Mouse (Mus musculus) intestine, postnatal 0 days (tissue): ENCODE measurements around the gene Alox8. TPM values are rescaled to one million over a fixed set of nuclear protein-coding genes. Genes with fewer than 3 reads are reported as not detected.
A peak's percentile ranks its signal among the peaks of the same experiment; 100 is the strongest.

ENCODE experiments used
- ATAC-seq: fragments of 200-750 bp; cut with Nextera tagmentation; 2 replicates; pipeline ENCODE4 v1.8.0; 2017; ENCODE audit warnings: mild to moderate bottlenecking, moderate TSS enrichment, moderate library complexity
- H3K27ac ChIP-seq: fragments of 300-500 bp; sonication (generic); 2 replicates; pipeline ENCODE4 v1.5.1; 2014; ENCODE audit warnings: mild to moderate bottlenecking, low read depth, low read length, moderate library complexity
- H3K27me3 ChIP-seq: fragments of 300-500 bp; sonication (generic); replicated peaks from 2 replicates; pipeline ENCODE4 v1.6.1; 2014; ENCODE audit warnings: low read length, mixed read lengths; ENCODE audit not compliant: control insufficient read depth, insufficient read depth
- H3K36me3 ChIP-seq: fragments of 300-500 bp; sonication (generic); 2 replicates; pipeline ENCODE4 v1.6.1; 2014; ENCODE audit warnings: mild to moderate bottlenecking, moderate library complexity; ENCODE audit not compliant: control insufficient read depth, insufficient read depth
- H3K4me1 ChIP-seq: fragments of 300-500 bp; sonication (generic); replicated peaks from 2 replicates; pipeline ENCODE4 v1.6.1; 2014; ENCODE audit warnings: antibody characterized with exemption, low read length, mixed read lengths; ENCODE audit not compliant: control insufficient read depth, insufficient read depth
- H3K4me2 ChIP-seq: fragments of 300-500 bp; sonication (generic); replicated peaks from 2 replicates; pipeline ENCODE4 v1.6.1; 2014; ENCODE audit warnings: low read depth, mild to moderate bottlenecking, moderate library complexity
- H3K4me3 ChIP-seq: fragments of 300-500 bp; sonication (generic); 2 replicates; pipeline ENCODE4 v1.5.1; 2014; ENCODE audit warnings: low read depth, low read length
- H3K9ac ChIP-seq: fragments of 300-500 bp; sonication (generic); 2 replicates; pipeline ENCODE4 v1.6.1; 2014; ENCODE audit warnings: mild to moderate bottlenecking, low read depth, low read length
- H3K9me3 ChIP-seq: fragments of 300-500 bp; sonication (generic); 2 replicates; pipeline ENCODE4 v1.6.1; 2016; ENCODE audit warnings: mixed run types; ENCODE audit not compliant: control insufficient read depth
- CTCF ChIP-seq: sonication (generic); IDR thresholded peaks from 2 replicates; pipeline ENCODE4 v1.5.1; 2016; ENCODE audit warnings: low read depth, mild to moderate bottlenecking, control low read depth, antibody characterized with exemption, moderate library complexity
- WGBS: fragments of 180-500 bp; shearing (Covaris S2); extraction: QIAGEN DNeasy Blood & Tissue Kit; methylation state at CpG from one replicate; pipeline ENCODE4 v1.1.7; 2014; 5-methylcytosine and 5-hydroxymethylcytosine counted together
- polyA plus RNA-seq: library from polyadenylated mRNA; unstranded; fragments of >200 nt; fragmentation: Nextera tagmentation; extraction: Ambion mirVana; gene quantifications from 2 replicates; pipeline ENCODE4 v1.2.1, GENCODE M21; 2015

The Alox8 gene
- polyA plus RNA-seq, 1 experiment from 2014 or later: not detected

DNA sequence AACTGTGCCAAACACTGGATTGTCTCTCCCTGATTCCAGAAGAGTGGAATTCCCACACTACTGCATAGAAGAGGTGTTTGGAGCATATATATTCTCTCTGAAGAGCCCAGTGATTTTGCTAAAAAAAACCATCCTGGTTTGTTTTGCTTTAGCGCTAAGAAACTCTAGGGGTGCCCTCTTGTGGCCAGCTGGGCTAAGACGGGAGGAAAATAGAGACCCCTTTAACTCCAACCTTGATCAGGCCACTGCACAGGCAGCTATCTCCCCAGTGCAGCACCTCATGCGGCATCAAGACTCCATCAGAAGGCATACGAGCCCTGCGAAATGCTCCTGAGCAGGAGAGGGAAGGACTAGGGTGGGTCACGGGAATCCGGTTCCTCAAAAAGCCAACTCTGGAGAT, 47.2 kb downstream of the Alox8 start:
- TF ChIP-seq CTCF: peak; percentile 70
- Histone ChIP-seq H3K36me3 (no peaks in the 10 kb centered on the region), H3K9me3 (no peaks in the 10 kb centered on the region), H3K4me3 (peak overlapping the region; percentile 6; the same call in 1 of the 2 replicates), H3K27ac (no peak overlapping the region), H3K27me3 (0 out of 2 replicates have a peak, but pooled peaks cover 8% of the 10 kb centered on the region), H3K4me2 (peak overlapping the region; percentile 49), H3K9ac (no peak overlapping the region), H3K4me1 (no peaks in the 10 kb centered on the region)
- ATAC-seq: no peak
- 4% methylated on average over 7 of the region's 7 CpGs for WGBS

DNA sequence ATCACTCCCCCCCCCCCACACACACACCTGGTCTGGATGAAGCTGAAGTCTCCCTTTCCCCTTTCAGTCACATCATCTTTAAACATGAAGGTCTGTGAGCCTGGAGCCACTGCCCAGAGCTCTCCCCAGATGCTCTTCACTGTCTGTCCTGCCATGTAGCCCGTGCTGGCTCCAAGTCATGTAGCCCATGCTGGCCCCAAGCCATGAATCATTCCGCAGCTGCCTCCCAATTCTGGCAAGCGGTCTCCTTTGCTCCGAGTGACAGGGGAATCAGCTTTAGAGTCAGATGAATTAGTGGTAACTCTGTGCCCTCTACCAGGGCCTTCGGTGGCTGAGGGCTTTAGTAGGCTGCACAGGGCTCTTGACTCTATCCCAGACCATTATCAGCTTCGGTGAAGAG, 47.9 kb downstream of the Alox8 start:
- no peak overlapping the region for H3K4me2 ChIP-seq
- 78% methylated on average over 6 of the region's 6 CpGs for WGBS
- no peak for ATAC-seq

DNA sequence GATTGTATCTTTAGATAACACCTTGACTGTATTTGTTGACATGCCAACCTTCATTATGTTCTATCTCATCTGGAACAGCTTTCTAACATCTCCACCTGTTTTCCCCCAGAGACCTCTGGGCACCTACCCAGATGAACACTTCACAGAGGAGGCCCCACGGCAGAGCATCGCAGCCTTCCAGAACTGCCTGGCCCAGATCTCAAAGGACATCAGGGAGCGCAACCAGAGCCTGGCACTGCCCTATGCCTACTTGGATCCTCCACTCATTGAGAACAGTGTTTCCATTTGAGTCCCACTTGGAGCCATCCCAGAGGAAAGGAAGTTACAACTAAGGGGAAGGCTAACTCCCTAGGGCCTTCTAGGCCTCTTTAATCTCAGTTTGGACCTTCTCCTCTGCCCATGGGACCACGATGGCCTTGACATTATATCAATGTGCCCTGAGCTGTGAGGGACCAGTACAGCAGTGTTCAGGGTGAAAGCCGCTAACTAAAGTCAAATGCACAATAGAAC, 49.1 kb downstream of the Alox8 start:
- H3K36me3 ChIP-seq: no peaks in the 10 kb centered on the region
- no peak overlapping the region for H3K9ac ChIP-seq
- WGBS: 82% methylated on average over 5 of the region's 5 CpGs
- no peaks in the 10 kb centered on the region for H3K4me1 ChIP-seq
- H3K27ac ChIP-seq: no peak overlapping the region
- H3K9me3 ChIP-seq: no peaks in the 10 kb centered on the region
- ATAC-seq: no peak
- no peak overlapping the region for H3K4me3 ChIP-seq
- no peak overlapping the region for H3K4me2 ChIP-seq
- 0 out of 2 replicates have a peak, but pooled peaks cover 4% of the 10 kb centered on the region for H3K27me3 ChIP-seq
- TF ChIP-seq CTCF: no peak

More for the DNA sequence above, 47.9 kb downstream of the Alox8 start:
- no peak overlapping the region for H3K9ac ChIP-seq
- H3K36me3 ChIP-seq: no peaks in the 10 kb centered on the region
- no peaks in the 10 kb centered on the region for H3K9me3 ChIP-seq
- H3K4me3 ChIP-seq: no peak overlapping the region
- no peaks in the 10 kb centered on the region for H3K4me1 ChIP-seq
- H3K27ac ChIP-seq: no peak overlapping the region
- H3K27me3 ChIP-seq: 0 out of 2 replicates have a peak, but pooled peaks cover 8% of the 10 kb centered on the region
- no peak for TF ChIP-seq CTCF

DNA sequence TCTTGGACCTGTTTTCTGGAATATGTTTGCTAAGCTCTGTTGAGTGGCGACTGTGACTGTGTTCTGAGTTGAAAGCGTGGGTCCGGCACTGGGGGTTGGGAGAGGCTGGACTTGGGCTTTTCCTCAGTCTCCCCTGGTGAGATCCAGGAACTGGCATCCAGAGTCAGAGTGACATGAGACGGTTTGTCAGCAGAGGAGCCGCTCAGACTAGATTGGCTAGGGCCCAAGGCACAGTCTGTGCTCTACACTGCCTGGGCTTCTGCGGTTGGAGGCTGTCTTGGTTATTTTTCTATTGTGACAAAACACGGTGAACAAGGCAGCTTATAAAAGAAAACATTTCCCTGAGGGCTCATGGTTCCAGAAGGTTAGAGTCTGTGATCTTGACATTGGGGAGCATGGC, 50.1 kb downstream of the Alox8 start:
- H3K36me3 ChIP-seq: no peaks in the 10 kb centered on the region
- no peak overlapping the region for H3K4me3 ChIP-seq
- no peaks in the 10 kb centered on the region for H3K9me3 ChIP-seq
- H3K9ac ChIP-seq: no peak overlapping the region
- no peak overlapping the region for H3K4me2 ChIP-seq
- TF ChIP-seq CTCF: no peak
- 69% methylated on average over 7 of the region's 7 CpGs for WGBS
- H3K27me3 ChIP-seq: 0 out of 2 replicates have a peak, but pooled peaks cover 4% of the 10 kb centered on the region
- no peak overlapping the region for H3K27ac ChIP-seq
- ATAC-seq: no peak
- H3K4me1 ChIP-seq: no peaks in the 10 kb centered on the region

DNA sequence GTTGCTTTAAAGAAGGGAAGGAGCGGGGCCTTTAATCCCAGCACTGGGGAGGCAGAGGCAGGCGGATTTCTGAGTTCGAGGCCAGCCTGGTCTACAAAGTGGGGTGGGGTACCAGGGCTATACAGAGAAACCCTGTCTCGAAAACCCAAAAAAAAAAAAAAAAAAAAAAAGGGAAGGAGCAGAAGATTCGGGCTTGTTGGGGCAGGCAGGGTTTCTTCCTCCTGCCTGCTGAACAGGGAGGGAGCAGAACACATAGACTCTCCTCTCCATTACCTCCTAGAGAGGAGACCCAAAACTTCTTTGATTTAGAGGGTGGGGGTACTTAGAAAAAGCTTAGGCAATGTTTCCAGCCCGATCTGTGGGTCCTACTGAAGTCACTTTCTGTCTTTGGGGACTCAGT, 62.3 kb downstream of the Alox8 start:
- no peak for TF ChIP-seq CTCF
- no peak overlapping the region for H3K9ac ChIP-seq

DNA sequence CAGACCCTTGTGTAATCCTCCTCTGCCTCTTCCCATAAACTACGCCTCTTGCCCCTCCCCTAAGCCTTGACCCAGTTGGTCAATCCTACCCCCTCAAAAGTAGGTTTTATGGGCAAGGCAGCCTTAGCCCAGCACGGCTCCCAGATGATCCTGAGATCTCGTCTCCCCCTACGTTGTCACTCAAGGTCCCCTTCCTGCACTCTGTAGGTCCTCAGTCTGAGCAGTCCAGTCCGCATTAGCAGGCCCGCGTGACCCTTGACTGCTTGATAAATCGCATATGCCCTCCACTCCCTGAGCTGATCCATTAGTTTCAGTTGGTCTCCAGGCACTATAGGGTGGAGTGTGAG, 63.0 kb downstream of the Alox8 start:
- ATAC-seq: no peak
- H3K27ac ChIP-seq: no peak overlapping the region
- H3K4me3 ChIP-seq: peak overlapping the region; percentile 42
- no peaks in the 10 kb centered on the region for H3K27me3 ChIP-seq
- H3K9me3 ChIP-seq: no peaks in the 10 kb centered on the region
- H3K9ac ChIP-seq: no peak overlapping the region; the same call in 1 of the 2 replicates
- 32% methylated on average over 8 of the region's 8 CpGs for WGBS
- H3K36me3 ChIP-seq: no peaks in the 10 kb centered on the region
- H3K4me2 ChIP-seq: peak overlapping the region; percentile 73
- peaks cover 7% of the 10 kb centered on the region; the same call in 1 of the 2 replicates for H3K4me1 ChIP-seq
- no peak for TF ChIP-seq CTCF

More for the DNA sequence above, 62.3 kb downstream of the Alox8 start:
- H3K4me3 ChIP-seq: no peak overlapping the region
- no peaks in the 10 kb centered on the region for H3K9me3 ChIP-seq
- H3K36me3 ChIP-seq: no peaks in the 10 kb centered on the region
- H3K4me1 ChIP-seq: peaks cover 7% of the 10 kb centered on the region; the same call in 1 of the 2 replicates
- no peaks in the 10 kb centered on the region for H3K27me3 ChIP-seq
- no peak for ATAC-seq
- H3K27ac ChIP-seq: no peak overlapping the region
- no peak overlapping the region for H3K4me2 ChIP-seq
- 93% methylated on average over 5 of the region's 6 CpGs for WGBS

Other genes with a start within 250 kb of the Alox8 start
- 2.6 and 3.4 TPM in 2 replicates for gene Arhgef15, start 240.4 kb downstream of the Alox8 start, polyA plus RNA-seq
- 1.9 and 2.3 TPM in 2 replicates for gene Slc25a35, start 229.7 kb downstream of the Alox8 start, polyA plus RNA-seq
- 13.6 and 16.5 TPM in 2 replicates for gene Rangrf, start 222.7 kb downstream of the Alox8 start, polyA plus RNA-seq
- 6.4 and 7.2 TPM in 2 replicates for gene Pfas, start 189.4 kb downstream of the Alox8 start, polyA plus RNA-seq
- gene Ctc1, start 181.9 kb downstream of the Alox8 start, polyA plus RNA-seq: 9.4 and 10.7 TPM in 2 replicates
- 24.3 and 26.2 TPM in 2 replicates for gene Aurkb, start 152.2 kb downstream of the Alox8 start, polyA plus RNA-seq
- 13.4 and 13.8 TPM in 2 replicates for gene Borcs6, start 138.1 kb downstream of the Alox8 start, polyA plus RNA-seq
- 14.5 TPM in 2 replicates for gene Tmem107, start 127.0 kb downstream of the Alox8 start, polyA plus RNA-seq
- 45.3 and 50.3 TPM in 2 replicates for gene Vamp2, start 109.4 kb downstream of the Alox8 start, polyA plus RNA-seq
- gene Per1, start 102.6 kb downstream of the Alox8 start, polyA plus RNA-seq: 7.2 and 11.3 TPM in 2 replicates
- 0.21 and 0.37 TPM in 2 replicates for gene Hes7, start 77.4 kb downstream of the Alox8 start, polyA plus RNA-seq
- 0.12 and 0.37 TPM in 2 replicates for gene 9130213A22Rik, start 75.3 kb downstream of the Alox8 start, polyA plus RNA-seq
- gene Aloxe3, start 71.9 kb downstream of the Alox8 start, polyA plus RNA-seq: 0.31 and 0.82 TPM in 2 replicates
- gene Alox12b, start 40.9 kb downstream of the Alox8 start, polyA plus RNA-seq: 0.08 and 0.13 TPM in 2 replicates
- 0.03 TPM in 1 of 2 replicates, not detected in the other for gene Gucy2e, start 39.2 kb upstream of the Alox8 start, polyA plus RNA-seq
- 7.4 and 7.9 TPM in 2 replicates for gene Cntrob, start 125.9 kb upstream of the Alox8 start, polyA plus RNA-seq
- 173 and 182 TPM in 2 replicates for gene Trappc1, start 126.1 kb upstream of the Alox8 start, polyA plus RNA-seq
- 1.3 and 1.4 TPM in 2 replicates for gene Kcnab3, start 128.4 kb upstream of the Alox8 start, polyA plus RNA-seq
- gene Rnf227, start 142.6 kb upstream of the Alox8 start, polyA plus RNA-seq: 7.8 and 7.9 TPM in 2 replicates
- gene Chd3, start 171.6 kb upstream of the Alox8 start, polyA plus RNA-seq: 19.4 and 24.8 TPM in 2 replicates
- gene Naa38, start 197.6 kb upstream of the Alox8 start, polyA plus RNA-seq: 159 and 164 TPM in 2 replicates
- 8.6 and 8.9 TPM in 2 replicates for gene Cyb5d1, start 197.8 kb upstream of the Alox8 start, polyA plus RNA-seq
- 24.1 and 24.9 TPM in 2 replicates for gene Tmem88, start 200.4 kb upstream of the Alox8 start, polyA plus RNA-seq
- gene Kdm6b, start 215.8 kb upstream of the Alox8 start, polyA plus RNA-seq: 18.2 and 23.6 TPM in 2 replicates